Mouse (Mus musculus): ENCODE data around the gene Vrk3. TPM values are rescaled to one million over a fixed set of nuclear protein-coding genes. Genes with fewer than 3 reads are reported as not detected.
"Not testable (repeated sequence)": the region's sequence is repeated elsewhere in the genome, so short reads cannot be mapped to it uniquely, and the experiment has no call there.

Vrk3 gene
- total RNA-seq (2021): 10 to 100 TPM; 40.4 to 42.1 TPM
- long read RNA-seq, experiment 1, transcript Vrk3-201 (15 exons, 1,969 nt): major isoform, 22 of 32 reads
- long read RNA-seq, experiment 1, partial matches to known transcripts: 0 of 32 reads
- long read RNA-seq, experiment 1, other reads (novel, unspliced or antisense): 9 of 32 reads
- long read RNA-seq, experiment 2, transcript Vrk3-201 (15 exons, 1,969 nt): major isoform, 67 of 90 reads
- long read RNA-seq, experiment 2, partial matches to known transcripts: 15 of 90 reads
- long read RNA-seq, experiment 2, other reads (novel, unspliced or antisense): 8 of 90 reads

DNA sequence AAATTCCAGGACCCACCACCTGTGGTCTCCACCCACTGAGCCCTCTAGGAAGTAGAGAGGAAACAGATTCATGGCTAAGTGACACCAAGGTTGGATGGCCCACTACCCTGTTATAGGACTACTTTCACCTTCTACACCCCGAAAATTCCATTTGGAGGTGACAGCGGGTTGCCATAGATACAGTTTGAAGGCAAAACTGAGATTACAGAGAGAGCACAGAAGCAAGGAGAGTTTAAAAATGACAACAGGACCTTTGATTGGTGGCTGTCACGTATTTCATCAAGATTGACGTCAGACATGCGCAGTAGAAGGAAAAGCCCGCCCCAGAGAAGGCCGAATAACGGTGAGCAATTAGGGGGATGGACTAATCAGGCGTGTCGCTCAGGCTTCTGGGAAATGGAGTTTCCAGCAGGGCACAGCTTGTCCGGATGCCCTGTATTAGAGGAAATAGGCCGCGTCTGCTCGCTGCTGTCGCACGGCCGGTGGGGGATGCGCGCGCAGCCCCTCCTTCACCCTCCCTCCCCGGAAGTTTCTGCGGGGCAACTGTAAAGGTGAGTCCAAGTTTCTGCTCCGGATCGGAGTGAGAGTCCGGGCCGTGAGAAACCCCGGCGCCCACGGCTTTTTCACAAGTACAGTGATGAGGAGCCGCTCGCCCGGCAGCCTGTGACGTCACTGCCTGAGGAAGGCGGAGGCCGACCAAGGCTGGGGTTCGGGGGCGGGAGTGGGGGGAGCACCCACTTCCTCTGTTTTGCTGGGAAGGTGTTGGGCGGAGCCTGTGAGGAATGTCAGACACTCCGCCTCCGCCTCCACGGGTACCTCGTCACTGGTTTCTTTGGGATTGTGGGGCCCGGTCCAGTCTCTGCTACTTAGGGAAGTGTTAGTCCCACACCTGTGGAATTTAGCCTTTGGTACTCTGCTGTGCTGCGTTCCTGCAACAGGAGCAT, at the start of gene Vrk3:
TSS of gene Vrk3 (plus strand) at position 313 of the 944 bp plus-strand sequence.
- DNase-seq (ENCODE audit: low spot score in 2 of 2): peak; percentile 83 to 85

DNA sequence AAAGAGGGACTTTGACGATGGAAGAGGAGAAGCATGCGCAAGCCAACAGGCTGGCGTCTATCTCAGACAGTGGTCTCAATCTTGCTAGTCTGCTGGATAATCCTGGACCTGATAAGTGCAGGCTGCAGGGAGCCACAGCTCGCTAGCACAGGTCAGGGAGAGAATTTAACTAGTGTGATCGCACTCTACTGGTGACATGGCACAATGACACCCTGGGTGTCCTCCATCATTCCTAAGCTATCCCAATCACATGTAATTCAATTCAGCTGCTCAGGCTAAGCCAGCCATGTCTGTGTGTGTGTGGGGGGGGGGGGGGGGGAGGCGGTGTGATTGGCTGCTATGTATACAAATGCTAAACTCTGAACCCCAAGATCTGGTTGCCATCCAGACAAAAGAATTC, 46.3 kb upstream of the Vrk3 start:
- no peak for DNase-seq (ENCODE audit: low spot score in 2 of 2)

DNA sequence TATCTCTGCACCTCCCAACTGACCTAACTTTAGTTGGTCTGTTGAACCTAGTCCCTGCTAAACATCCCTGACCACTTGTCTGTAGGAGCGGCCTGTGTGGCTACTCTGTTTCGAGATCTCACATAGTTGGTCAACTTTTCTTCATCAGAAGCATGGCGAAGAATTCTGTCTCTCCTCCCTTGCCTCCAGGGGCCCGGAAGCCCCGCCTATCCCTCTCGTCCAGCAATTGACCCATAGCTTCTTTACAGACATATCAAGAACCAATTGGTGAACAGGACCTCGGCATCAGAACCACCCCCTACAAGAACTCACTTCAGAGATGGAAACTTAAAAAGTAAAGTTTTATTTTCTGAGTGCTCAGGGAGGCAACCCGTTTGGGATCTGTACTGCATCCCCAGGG, 45.2 kb upstream of the Vrk3 start:
- no peak for DNase-seq (ENCODE audit: low spot score in 2 of 2)

DNA sequence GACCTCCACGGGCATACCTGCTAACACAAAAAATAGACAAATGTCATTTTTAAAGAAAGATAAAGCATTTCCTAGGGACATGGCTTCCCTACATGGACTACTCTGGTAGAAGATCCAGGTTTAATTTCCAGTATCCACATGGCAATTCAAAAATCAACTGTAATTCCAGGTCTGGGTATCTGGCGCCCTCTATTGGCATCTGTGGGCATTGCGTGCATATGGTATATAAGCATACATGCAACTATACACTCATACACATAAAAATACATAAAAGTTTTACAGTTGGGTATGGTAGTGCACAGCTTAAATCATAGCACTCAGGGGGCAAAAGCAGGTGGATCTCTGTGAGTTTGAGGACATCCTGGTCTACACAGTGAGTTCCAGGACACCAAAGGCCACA, 43.9 kb upstream of the Vrk3 start:
- peak; percentile 36 to 49 for DNase-seq (ENCODE audit: low spot score in 2 of 2)

DNA sequence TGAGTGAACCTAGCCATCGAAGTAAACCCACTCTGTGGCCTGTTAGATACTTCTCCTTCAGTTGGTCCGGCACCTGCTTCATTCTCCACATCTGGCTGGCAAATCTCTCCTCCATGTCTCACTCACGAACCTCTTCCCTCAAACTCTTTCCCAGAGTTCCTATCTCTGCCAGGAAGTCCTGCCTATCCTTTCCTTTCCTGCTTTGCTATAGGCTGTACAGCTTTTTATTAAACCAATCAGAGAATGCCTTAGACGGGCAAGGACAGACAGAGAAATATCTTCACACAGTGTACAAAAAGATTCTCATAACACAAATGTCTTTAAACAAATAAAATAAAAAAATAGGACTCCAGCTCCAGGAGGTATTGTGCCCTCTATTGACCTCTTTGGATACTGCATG, 43.1 kb upstream of the Vrk3 start:
- no peak for DNase-seq (ENCODE audit: low spot score in 2 of 2)

DNA sequence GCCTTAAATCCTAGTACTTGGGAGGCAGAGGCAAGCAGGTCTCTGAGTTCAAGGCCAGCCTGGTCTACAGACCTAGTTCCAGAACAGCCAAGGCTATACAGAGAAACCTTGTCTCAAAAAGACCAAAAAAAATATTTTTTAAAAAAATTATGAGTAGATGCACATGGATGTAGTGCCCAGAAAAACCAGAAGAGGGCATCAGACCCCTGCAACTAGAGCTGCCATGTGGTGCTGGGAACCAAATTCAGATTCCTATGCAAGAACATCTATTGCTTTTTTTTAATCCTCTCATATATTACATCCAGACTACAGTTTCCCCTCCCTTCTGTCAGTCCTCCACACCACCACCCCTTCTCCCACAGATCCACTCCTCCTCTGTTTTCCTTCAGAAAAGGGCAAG, 41.9 kb upstream of the Vrk3 start:
- DNase-seq (ENCODE audit: low spot score in 2 of 2): no peak

DNA sequence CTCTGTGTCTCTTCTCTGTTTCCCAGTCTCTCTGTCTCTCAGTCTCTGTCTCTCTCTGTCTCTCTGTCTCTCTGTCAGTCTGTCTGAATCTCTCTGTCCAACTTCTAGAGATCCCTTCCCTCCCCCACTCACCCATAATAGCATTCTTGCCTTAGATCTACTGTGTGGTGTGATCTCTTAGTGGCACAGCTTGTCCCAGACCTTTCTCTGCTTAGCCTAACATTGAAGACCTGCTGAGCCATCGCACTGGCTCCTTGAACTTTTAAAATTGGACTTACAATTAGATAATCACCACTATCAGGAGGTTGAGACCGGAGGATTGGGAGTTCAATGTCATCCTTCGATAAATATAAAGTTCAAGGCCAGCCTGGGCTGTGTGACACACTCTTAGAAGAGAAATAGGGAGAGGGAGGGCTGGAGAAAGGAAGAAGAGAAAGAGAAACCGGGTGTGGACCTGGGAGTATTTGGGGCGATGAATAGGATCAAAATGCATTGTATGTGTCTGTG, 41.0 kb upstream of the Vrk3 start:
- peak in 1 of 2 experiments; percentile 24 for DNase-seq (ENCODE audit: low spot score in 2 of 2)

DNA sequence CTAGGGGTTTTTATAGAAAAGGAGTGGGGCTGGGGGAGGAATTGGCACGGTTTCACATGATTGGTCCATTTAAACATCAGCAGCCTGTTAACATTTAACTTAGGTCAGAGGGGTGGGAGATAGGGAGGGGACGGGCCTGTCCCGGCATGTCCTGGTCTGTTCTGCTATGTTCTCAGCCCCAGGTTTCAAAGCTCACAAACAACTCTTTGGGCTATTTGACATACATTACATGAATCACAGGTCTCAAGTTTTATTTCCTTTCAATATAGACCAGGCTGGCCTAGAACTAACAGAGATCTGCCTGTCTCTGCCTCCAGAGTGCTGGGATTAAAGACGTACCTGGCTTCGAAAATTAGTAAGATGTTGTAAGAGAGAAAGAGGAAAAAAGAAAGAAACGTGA, 40.1 kb upstream of the Vrk3 start:
- DNase-seq (ENCODE audit: low spot score in 2 of 2): not testable (repeated sequence)

DNA sequence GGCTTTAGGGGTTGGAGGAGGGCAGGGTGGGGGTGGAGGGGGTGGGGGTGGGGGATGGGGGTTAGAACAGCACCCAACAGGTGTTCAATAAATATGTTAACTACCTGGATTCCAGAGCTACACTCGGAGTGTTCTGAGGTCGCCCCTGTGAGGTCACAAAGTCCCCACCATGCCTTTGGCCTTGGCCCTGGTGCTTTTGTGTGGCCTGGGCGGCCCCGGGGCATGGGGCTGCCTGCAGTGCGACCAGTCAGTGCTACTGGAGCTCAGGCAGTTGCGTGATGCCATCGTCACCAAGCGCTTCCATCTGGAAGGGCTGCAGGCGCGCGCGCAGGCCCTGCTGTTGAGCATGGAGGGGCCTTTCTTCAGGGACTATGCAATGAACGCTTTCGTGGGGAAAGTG, 39.6 kb upstream of the Vrk3 start, which contains the start of gene Izumo2:
TSS of gene Izumo2 (plus strand) at position 169 of the 400 bp plus-strand sequence.
- DNase-seq (ENCODE audit: low spot score in 2 of 2): no peak

DNA sequence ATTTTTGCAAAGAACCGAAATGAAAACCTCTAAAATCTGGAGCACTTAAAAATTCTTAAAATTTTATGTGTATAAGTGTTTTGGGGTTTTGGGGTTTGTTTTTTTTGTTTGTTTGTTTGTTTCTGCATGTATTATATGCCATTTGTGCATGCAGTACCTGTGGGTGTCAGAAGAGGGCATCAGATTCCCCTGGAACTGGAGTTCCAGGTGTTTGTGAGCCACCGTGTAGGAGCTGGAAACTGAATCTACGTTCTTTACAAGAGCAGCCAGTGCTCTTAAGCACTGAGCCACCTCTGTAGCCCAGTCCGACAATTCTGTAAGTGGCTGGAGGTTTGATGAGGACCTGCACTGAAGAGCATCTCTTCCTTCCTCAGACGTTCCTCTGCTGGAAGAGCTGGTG, 38.3 kb upstream of the Vrk3 start:
- no peak for DNase-seq (ENCODE audit: low spot score in 2 of 2)

DNA sequence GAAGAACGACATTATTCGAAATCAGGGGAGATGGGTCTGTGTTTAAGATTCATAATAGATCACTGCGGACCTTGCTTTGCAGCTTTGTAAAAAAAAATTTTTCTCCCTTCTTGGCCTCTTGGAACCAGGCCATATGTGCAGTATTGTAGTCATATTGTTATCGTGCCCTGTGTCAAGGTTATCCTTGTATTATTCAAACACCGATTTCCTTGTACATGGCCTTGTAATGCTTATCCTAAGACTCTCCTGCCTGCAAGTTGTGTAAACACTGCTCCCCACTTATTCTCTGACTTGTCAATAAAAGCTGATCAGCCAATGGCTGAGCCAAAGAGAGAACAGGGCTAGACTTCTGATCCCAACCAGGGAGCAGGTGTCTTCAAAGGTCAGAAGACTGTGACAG, 26.2 kb upstream of the Vrk3 start:
- no peak for DNase-seq (ENCODE audit: low spot score in 2 of 2)

DNA sequence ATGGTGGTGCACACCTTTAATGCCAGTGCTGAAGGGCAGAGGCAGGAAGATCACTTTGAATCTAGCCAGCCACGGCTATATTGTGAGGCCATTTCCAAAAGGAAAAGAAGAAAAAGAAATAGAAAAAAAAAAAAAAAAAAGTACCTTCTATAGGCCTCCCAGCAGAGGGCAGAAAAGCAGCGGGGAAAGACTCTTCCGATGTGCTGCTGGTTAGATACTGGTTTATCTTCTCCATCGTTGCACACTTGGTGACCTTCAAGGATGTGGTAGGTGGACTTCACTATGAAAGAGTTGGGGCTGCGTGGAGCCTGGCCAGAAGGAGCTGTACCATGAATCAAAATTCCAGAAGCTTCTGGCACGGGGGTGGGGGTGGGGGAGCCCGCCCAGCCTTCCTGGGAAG, 23.9 kb upstream of the Vrk3 start:
- DNase-seq (ENCODE audit: low spot score in 2 of 2): no peak

DNA sequence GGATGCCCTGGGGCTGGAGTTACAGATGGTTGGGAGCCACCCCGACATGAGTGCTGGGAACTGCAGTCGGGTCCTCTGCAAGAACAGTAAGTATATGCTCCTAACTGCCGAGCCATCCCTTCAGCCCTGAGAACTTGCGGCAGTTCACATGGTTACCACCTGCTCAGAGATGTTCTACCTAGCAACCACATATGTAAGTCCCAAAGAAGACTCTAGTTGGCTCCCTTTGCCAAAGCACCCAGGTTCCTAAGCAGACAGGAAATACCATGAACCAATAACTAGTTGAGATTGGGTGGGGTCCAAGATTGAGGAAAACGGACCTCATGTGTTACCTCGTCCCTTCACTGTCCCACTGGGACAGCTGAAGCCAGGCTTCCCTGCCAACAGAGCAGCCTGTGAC, 21.9 kb upstream of the Vrk3 start:
- DNase-seq (ENCODE audit: low spot score in 2 of 2): no peak

DNA sequence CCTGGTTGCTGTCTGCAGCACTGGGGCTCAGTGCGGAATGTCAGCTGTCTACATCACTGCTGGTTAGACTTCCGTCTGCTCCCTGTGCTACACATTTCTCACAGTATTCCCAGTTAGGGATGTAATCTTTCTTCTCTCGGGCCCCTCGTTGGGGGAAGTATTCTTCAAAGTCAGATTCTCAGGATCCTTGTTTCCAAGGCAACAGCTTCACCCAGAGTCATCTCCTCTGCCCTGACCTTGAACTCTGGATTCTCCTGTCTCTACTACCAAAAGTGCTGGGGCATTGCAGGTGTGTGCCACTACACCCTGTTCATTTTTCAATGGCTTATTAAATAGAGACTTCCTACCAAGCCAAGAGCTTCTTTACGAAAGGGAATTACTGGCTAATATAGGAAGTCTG, 21.1 kb upstream of the Vrk3 start:
- DNase-seq (ENCODE audit: low spot score in 2 of 2): no peak

DNA sequence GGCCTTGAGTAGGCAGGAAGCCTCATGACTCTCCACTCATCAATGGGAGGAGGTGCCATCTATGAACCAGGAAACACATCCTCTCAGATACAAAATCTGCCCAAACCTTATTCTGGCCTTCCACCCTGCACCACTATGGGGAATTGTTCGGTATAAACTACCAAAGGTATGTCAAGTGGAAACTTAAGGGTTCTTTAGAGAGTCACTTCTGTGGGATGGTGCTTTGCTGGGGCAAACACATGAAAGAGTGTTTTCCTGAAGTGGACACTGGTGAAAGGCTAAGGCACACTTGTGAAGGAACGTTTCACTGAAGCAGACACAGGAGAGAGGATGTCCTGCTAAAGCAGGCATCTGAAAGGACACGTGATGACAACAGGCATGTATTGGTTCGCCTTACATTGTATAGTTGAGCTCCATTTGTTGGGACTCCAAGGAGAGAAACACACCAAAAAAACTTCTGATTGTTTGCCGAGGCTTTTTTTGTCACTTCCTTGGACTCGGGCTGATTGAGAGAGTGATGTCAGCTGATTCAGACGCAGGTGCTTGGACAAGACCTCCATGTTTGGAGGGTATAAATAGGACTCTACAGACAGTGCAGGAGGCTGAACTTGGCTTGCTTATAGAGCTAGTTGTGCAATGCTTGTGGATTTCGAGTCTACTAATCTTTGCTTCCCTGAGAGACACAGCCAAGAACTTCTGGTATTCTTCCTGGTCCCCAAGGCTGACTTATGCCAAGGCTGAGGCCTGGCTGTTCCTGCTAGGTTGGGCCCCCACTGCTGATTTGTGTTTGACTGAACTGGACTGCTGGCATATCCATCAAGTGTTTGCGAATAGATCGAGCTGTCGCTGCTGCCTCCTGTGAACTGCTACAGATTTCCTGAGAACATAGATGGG, 19.9 kb upstream of the Vrk3 start:
- no peak for DNase-seq (ENCODE audit: low spot score in 2 of 2)

DNA sequence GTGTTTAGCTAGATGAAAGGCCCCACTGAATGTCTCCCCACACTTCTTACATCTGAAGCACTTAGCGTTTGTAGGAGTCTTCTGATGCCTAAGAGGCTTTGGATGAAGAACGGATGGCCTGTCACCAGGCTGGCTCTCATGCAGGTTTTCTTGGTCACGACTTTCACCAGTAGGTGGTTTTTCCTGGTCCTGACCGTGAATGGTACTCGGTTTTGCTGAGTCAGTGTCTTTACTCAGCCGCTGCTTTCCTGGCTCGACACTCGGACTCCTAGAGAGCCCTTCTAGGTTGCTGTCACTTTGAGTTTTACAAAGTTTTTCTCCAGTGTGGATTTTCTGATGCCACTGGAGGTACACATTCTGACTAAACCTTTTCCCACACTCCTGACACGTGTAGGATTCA, 14.5 kb upstream of the Vrk3 start:
- DNase-seq (ENCODE audit: low spot score in 2 of 2): no peak

DNA sequence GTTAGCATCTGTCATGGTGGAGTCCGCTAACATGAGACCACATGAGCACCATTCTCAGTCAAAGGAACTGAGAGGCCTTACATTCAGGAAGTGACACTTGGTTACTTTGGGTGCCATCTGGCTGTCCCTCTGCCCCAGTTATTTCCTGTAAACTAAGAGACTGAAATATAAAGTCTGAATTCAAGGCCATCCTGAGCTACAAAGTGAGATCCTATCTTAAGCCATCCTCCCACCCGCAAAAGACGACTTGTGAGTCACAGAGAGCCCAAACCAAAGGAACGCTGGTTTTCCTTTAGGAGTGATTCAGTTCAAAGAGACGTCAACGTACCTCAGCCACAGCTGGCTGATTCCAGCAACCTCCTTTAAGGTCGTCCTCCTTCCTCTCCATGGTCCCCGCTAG, 6.9 kb upstream of the Vrk3 start:
- no peak for DNase-seq (ENCODE audit: low spot score in 2 of 2)

DNA sequence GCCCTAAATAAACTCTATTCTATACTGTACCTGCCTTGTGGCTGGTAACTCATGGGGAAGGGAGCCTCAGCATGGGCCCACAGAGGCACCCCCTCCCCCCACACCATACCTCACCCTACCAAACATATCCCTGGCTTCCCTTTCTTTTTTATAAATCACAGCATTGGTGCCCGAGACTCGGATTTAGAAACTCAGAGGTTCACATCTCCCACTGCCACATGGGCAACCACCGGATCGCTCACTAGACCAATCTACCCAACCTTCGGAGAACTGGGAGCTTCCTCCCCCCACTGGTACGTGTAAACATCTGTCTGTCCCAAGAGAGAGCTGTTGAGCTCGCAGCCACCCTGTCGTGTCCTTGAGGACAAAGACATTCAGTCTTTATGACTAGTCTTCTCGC, 3.9 kb upstream of the Vrk3 start:
- DNase-seq (ENCODE audit: low spot score in 2 of 2): no peak

DNA sequence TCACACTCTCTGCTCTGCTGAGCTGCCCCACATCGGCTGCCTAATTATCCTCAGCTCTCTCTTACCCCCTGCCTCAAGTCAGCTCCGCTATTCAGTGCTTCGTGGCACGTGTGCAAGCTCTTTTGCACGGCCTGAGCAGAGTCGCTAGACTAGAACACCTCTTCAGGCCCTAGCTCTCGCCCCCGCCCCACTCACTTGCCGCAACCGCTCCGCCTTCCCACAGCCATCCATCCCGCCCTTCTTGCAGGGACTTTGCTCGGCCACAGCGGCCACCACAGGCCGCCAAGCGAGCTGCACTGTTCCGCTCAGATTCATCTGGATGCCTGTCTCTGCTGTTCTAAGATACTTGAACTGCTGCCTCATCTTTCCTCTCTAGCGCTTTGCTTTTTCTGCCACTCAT, 3.1 kb upstream of the Vrk3 start:
- DNase-seq (ENCODE audit: low spot score in 2 of 2): peak; percentile 49 to 72

DNA sequence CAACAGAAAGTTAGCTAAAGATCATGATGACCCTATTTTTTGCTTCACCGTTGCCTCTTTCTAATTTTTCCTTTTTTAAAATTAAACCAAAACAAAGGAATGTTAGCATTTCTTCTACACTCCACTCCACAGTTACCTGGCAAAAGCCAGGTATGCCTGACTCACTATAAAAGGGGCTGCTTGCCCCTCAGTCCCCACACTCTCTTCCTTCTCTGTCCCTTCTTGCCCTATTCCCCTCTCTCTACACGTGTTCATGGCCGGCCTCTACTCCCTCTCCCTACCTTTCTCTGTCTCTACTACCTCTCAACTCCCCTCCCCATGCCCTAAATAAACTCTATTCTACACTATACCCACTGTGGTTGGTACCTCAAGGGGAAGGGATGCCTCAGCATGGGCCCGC, 1.1 kb upstream of the Vrk3 start:
- DNase-seq (ENCODE audit: low spot score in 2 of 2): no peak

DNA sequence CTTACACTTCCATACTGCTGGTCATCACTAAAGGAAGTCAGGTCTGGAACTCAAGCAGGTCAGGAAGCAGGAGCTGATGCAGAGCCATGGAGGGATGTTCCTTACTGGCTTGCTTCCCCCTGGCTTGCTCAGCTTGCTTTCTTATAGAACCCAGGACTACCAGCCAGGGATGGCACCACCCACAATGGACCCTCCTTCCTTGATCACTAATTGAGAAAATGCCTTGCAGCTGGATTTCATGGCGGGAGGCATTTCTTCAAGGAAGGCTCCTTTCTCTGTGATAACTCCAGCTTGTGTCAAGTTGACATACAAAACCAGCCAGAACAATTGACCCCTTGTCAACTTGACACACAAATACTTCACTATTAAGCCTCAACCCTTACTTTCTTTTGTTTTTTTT, 2.7 kb downstream of the Vrk3 start, which contains the start of gene Zfp473:
TSS of gene Zfp473 (minus strand) at position 101 of the 400 bp plus-strand sequence.
- not testable (repeated sequence) for DNase-seq (ENCODE audit: low spot score in 2 of 2)

Measured in adrenal gland, adult 18-20 months (tissue).